Mouse (Mus musculus) neural tube, embryonic 11.5 days (tissue): ENCODE data around the gene Rgmb. TPM values are rescaled to one million over a fixed set of nuclear protein-coding genes. Genes with fewer than 3 reads are reported as not detected.

Experiments used
- ATAC-seq: fragments of 200-750 bp; cut with Nextera tagmentation; 2 replicates; pipeline ENCODE4 v1.8.0; 2017; ENCODE audit warnings: moderate number of reproducible peaks, mild to moderate bottlenecking, moderate TSS enrichment, moderate library complexity; ENCODE audit not compliant: insufficient read depth, low FRiP score, low TSS enrichment
- DNase-seq: peaks from one replicate; pipeline ENCODE4 v3.0.0-alpha.2; 2015; ENCODE audit warnings: low spot score
- H3K27ac ChIP-seq: fragments of 300-500 bp; sonication (generic); 2 replicates; pipeline ENCODE4 v1.5.1; 2014; ENCODE audit warnings: low read depth, mild to moderate bottlenecking, low read length
- H3K27me3 ChIP-seq: fragments of 300-500 bp; sonication (generic); 2 replicates; pipeline ENCODE4 v1.6.1; 2014; ENCODE audit warnings: mild to moderate bottlenecking, low read length, mixed read lengths; ENCODE audit not compliant: control insufficient read depth, insufficient read depth
- H3K36me3 ChIP-seq: fragments of 300-500 bp; sonication (generic); 2 replicates; pipeline ENCODE4 v1.6.1; 2014; ENCODE audit warnings: mild to moderate bottlenecking, low read length, moderate library complexity, mixed read lengths; ENCODE audit not compliant: control insufficient read depth, insufficient read depth
- H3K4me1 ChIP-seq: fragments of 300-500 bp; sonication (generic); 2 replicates; pipeline ENCODE4 v1.6.1; 2014; ENCODE audit warnings: low read length, mixed read lengths; ENCODE audit not compliant: control insufficient read depth, insufficient read depth
- H3K4me2 ChIP-seq: fragments of 300-500 bp; sonication (generic); 2 replicates; pipeline ENCODE4 v1.6.1; 2014; ENCODE audit warnings: low read depth, mild to moderate bottlenecking, moderate library complexity
- H3K4me3 ChIP-seq: fragments of 300-500 bp; sonication (generic); 2 replicates; pipeline ENCODE4 v1.5.1; 2014; ENCODE audit warnings: low read depth, low read length
- H3K9ac ChIP-seq: fragments of 300-500 bp; sonication (generic); 2 replicates; pipeline ENCODE4 v1.6.1; 2014; ENCODE audit warnings: mild to moderate bottlenecking, low read length
- H3K9me3 ChIP-seq: fragments of 300-500 bp; sonication (generic); 2 replicates; pipeline ENCODE4 v1.6.1; 2016; ENCODE audit warnings: low read length; ENCODE audit not compliant: control insufficient read depth
- WGBS: fragments of 180-500 bp; shearing (Covaris S2); extraction: QIAGEN DNeasy Blood & Tissue Kit; methylation state at CpG from one replicate; pipeline ENCODE4 v1.1.7; 2014; 5-methylcytosine and 5-hydroxymethylcytosine counted together
- polyA plus RNA-seq: library from polyadenylated mRNA; unstranded; fragments of >200 nt; fragmentation: Nextera tagmentation; extraction: Ambion mirVana; gene quantifications from 2 replicates; pipeline ENCODE4 v1.2.1, GENCODE M21; 2014

Rgmb gene
- polyA plus RNA-seq, 1 experiment from 2014 or later, result 110 TPM

DNA sequence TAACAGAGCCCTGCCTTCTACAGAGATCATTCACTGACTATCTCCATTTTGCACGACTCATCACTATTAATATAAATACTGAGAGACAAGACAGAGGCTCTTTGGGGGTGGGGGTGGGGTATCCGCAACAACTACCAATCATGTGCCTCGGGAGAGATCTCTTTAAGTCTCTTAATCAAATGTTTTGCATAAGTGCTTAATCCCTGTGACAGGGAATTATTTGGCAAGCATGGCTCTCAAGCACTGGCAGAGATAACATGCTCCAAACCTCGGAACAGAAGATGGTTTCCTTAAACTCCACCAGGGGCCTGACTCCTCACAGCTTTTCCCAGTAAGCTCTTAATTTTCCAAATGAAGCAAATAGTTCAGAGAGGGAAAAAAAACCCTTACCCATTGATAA is 22.8 kb downstream of the Rgmb start:
- ATAC-seq (no peak), DNase-seq (no peak)
- H3K27me3 ChIP-seq, result no peaks in the 10 kb centered on the region
- H3K4me2 ChIP-seq, result no peak overlapping the region
- no peaks in the 10 kb centered on the region for H3K9me3 ChIP-seq
- H3K27ac ChIP-seq, result no peak overlapping the region
- H3K4me3 ChIP-seq, result no peak overlapping the region
- no peak overlapping the region for H3K9ac ChIP-seq
- 63% methylated on average over 4 of the region's 4 CpGs for WGBS
- H3K4me1 ChIP-seq, result peaks cover 22% of the 10 kb centered on the region
- peaks cover 6% of the 10 kb centered on the region for H3K36me3 ChIP-seq

DNA sequence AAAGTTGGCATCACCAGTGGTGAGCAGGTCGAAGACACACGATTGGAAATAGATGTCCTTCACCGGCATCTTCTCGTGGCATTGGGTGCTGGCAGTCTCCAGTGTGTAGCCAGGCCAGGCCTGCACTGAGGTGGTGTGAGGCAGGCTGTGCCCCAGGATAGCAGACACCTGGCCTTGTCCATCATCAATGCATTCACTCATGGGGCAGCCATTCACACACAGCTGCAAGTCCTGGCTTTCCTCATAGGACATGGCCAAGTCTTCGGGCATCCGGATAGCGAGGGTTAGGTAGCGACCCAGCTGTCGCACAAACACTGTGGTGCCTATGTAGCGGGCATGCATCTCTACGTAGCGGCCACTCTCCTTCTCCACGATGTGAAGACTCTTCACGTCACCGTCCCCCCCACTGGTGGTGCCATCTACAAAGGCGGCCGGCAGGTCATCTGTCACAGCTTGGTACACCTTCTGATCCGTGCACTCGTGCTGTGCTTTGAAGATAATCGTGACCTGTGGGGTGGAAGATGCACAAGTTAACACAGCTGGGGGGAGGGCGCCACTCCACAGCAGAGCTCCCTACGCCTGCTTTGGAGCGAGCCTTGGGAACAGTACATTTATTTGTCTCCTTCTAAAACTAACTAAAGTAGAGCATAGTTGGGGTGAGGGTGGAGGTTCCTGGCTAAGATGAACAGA is 23.4 kb downstream of the Rgmb start:
- Histone ChIP-seq H3K36me3 (peaks cover 6% of the 10 kb centered on the region), H3K4me1 (peaks cover 18% of the 10 kb centered on the region), H3K27me3 (no peaks in the 10 kb centered on the region), H3K9me3 (no peaks in the 10 kb centered on the region), H3K4me3 (no peak overlapping the region), H3K27ac (no peak overlapping the region), H3K4me2 (no peak overlapping the region), H3K9ac (no peak overlapping the region)
- ATAC-seq (no peak), DNase-seq (no peak)
- 87% methylated on average over 23 of the region's 23 CpGs for WGBS

DNA sequence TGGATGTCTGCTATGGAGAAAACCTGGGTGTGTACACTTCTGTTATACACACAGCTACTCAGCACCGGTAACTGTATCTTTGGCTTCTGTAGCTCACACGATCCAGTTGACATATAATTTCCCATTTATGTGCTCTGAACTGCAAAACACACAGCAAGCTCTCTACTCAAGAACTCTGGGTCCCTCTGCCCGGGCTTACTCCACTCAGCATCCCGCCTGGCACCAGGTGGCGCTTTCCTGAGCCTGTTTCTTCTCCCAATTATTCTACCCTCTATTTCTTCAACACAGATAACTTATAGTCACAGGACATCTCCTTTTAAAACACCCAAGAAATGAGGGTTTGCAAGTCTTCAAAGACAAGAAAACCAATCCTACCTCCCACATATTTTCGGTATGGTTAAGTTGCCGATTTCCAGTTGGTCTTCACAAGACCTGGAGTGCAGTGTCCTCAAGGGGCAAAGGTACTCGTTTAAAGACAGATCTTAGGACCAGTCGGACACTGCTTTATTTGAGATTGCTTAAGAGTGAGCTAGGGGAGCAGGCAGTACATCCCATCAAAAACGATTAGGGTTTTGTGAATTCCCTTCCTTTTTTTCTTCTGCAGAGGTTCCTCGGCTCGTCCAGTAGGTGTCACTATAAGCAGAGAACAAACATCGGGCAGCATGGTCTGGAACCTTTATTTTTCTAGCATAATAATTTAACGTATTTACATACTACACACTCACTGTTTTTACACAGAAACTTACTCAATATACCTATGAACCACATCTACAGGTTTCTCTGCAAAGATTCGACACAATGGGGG is 26.6 kb downstream of the Rgmb start:
- DNase-seq (no peak), ATAC-seq (no peak)
- no peaks in the 10 kb centered on the region for H3K27me3 ChIP-seq
- no peak overlapping the region for H3K27ac ChIP-seq
- H3K9ac ChIP-seq, result no peak overlapping the region
- 58% methylated on average over 15 of the region's 15 CpGs for WGBS
- no peaks in the 10 kb centered on the region for H3K9me3 ChIP-seq
- H3K4me1 ChIP-seq, result peaks cover 7% of the 10 kb centered on the region
- peaks cover 6% of the 10 kb centered on the region for H3K36me3 ChIP-seq
- H3K4me3 ChIP-seq, result no peak overlapping the region
- H3K4me2 ChIP-seq, result no peak overlapping the region

GRCm38 (mm10) chr17:15799195-15799793 is 31.5 kb downstream of the Rgmb start:
- Histone ChIP-seq H3K4me2 (no peak overlapping the region), H3K36me3 (no peaks in the 10 kb centered on the region), H3K4me3 (no peak overlapping the region), H3K9me3 (no peaks in the 10 kb centered on the region), H3K4me1 (no peaks in the 10 kb centered on the region), H3K9ac (no peak overlapping the region), H3K27me3 (no peaks in the 10 kb centered on the region), H3K27ac (no peak overlapping the region)
- no peak for DNase-seq
- 55% methylated on average over 3 of the region's 3 CpGs for WGBS
- peak; percentile 62 for ATAC-seq

- H3K36me3 ChIP-seq, result no peaks in the 10 kb centered on the region
- WGBS, result 93% methylated on average over 8 of the region's 8 CpGs
- ATAC-seq, result no peak
Observed at GRCm38 (mm10) chr17:15790716-15791115, 40.1 kb downstream of the Rgmb start.

GRCm38 (mm10) chr17:15787036-15787435 is 43.8 kb downstream of the Rgmb start:
- no peak overlapping the region for H3K27ac ChIP-seq
- WGBS, result 36% methylated on average over 3 of the region's 3 CpGs
- no peaks in the 10 kb centered on the region for H3K9me3 ChIP-seq
- H3K36me3 ChIP-seq, result no peaks in the 10 kb centered on the region
- DNase-seq, result peak; percentile 39
- H3K4me3 ChIP-seq, result no peak overlapping the region
- H3K4me2 ChIP-seq, result no peak overlapping the region
- no peak overlapping the region for H3K9ac ChIP-seq
- no peaks in the 10 kb centered on the region for H3K4me1 ChIP-seq
- H3K27me3 ChIP-seq, result no peaks in the 10 kb centered on the region
- no peak for ATAC-seq

More at GRCm38 (mm10) chr17:15790716-15791115, 40.1 kb downstream of the Rgmb start:
- H3K4me3 ChIP-seq, result no peak overlapping the region
- no peak overlapping the region for H3K27ac ChIP-seq
- H3K9ac ChIP-seq, result no peak overlapping the region
- no peaks in the 10 kb centered on the region for H3K27me3 ChIP-seq
- no peak for DNase-seq
- H3K4me1 ChIP-seq, result no peaks in the 10 kb centered on the region
- H3K4me2 ChIP-seq, result no peak overlapping the region
- H3K9me3 ChIP-seq, result no peaks in the 10 kb centered on the region

DNA sequence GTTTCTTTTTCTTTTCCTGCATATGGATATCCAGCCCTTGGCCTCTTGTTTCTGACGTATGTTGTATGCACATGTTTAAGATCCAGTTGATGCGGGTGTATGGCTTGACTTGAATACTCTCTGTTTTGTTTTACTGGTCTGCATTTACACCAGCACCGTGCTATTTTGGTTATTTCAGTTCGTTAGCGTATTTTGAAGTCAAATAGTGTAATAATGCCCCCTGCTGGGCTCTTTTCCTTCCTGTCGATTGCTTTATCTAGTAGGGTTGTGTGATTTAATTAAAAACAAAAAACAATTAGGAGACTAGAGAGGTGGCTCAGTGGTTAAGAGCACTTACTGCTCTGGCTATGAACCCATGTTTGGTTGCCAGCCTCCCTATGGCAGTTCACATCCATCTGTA is 52.9 kb downstream of the Rgmb start:
- H3K4me1 ChIP-seq, result no peaks in the 10 kb centered on the region
- H3K27ac ChIP-seq, result no peak overlapping the region
- H3K27me3 ChIP-seq, result no peaks in the 10 kb centered on the region
- ATAC-seq, result no peak
- 83% methylated on average over 6 of the region's 6 CpGs for WGBS
- H3K4me2 ChIP-seq, result no peak overlapping the region
- H3K4me3 ChIP-seq, result no peak overlapping the region
- no peak for DNase-seq
- H3K9me3 ChIP-seq, result no peaks in the 10 kb centered on the region
- H3K36me3 ChIP-seq, result no peaks in the 10 kb centered on the region
- no peak overlapping the region for H3K9ac ChIP-seq

DNA sequence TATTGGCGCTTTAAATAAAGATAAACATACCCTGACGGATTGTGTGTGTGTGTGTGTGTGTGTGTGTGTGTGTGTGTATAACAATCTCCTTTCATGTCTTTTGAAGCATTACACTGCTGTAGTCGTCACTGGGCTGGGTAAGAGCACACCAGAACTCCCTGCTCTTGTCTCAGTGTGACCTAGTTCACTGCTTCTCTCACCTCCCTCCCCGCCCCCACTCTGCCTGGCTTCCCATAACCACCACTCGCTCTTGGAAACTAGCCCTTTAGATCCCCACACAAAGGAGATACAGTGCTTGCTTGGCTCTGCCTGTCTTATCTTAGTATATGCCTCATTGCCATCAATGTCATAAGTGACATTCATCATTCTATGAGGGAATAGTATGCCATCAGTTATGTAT is 54.5 kb downstream of the Rgmb start:
- Histone ChIP-seq H3K9ac (no peak overlapping the region), H3K4me3 (no peak overlapping the region), H3K4me1 (no peaks in the 10 kb centered on the region), H3K36me3 (no peaks in the 10 kb centered on the region), H3K27me3 (no peaks in the 10 kb centered on the region), H3K4me2 (no peak overlapping the region), H3K9me3 (no peaks in the 10 kb centered on the region), H3K27ac (no peak overlapping the region)
- 69% methylated on average over 5 of the region's 5 CpGs for WGBS
- no peak for ATAC-seq
- DNase-seq, result no peak
